Mouse (Mus musculus): ENCODE results near the gene Trim67.

The Trim67 gene

GRCm38 (mm10) chr8:124815870-124816269 is 23.0 kb downstream of the Trim67 start:
- no peak for TF ChIP-seq GATA4 (IDR thresholded peaks at IDR 0.05; ENCODE audit: insufficient replicate concordance, low read length)

DNA sequence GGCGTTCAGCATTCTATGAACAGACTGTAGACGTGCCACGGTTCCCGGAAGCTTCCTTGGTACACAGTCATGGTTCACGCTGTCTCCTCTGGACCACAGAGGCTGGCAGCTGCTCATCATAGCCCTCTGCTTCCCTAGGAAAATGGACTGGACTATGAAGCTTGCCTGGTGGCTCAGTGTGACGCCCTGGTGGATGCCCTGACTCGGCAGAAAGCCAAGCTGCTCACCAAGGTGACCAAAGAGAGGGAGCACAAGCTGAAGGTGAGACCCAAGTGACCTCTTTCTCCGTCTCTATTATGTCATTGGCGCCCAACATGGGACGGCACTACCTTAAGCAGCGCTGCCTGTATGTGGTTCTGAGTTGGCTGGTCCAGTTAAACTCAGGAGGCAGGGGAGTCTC is 24.0 kb downstream of the Trim67 start:
- TF ChIP-seq GATA4 (IDR thresholded peaks at IDR 0.05; ENCODE audit: insufficient replicate concordance, low read length), result no peak

GRCm38 (mm10) chr8:124817361-124817760 is 24.5 kb downstream of the Trim67 start:
- no peak for TF ChIP-seq GATA4 (IDR thresholded peaks at IDR 0.05; ENCODE audit: insufficient replicate concordance, low read length)

- no peak for TF ChIP-seq GATA4 (IDR thresholded peaks at IDR 0.05; ENCODE audit: insufficient replicate concordance, low read length)
These were observed 26.8 kb downstream of the Trim67 start for GRCm38 (mm10) chr8:124819612-124820115.

DNA sequence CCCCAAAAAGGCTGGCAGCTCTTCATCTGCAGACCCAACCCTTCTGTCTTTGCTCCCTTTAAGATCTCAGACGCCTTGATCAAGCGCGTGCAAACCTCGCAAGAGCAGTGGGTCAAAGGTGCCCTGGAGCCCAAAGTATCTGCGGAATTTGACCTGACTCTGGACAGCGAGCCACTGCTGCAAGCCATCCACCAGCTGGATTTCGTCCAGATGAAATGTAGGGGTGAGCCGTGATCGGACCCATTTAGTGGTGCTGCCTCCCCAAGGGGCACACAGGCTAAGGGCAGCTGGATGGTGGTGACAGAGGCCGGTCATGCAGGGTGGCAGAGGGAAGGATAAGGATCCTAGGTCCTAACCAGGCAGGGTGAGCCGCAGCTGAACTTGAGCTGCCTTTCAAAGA is 27.2 kb downstream of the Trim67 start:
- no peak for TF ChIP-seq GATA4 (IDR thresholded peaks at IDR 0.05; ENCODE audit: insufficient replicate concordance, low read length)

DNA sequence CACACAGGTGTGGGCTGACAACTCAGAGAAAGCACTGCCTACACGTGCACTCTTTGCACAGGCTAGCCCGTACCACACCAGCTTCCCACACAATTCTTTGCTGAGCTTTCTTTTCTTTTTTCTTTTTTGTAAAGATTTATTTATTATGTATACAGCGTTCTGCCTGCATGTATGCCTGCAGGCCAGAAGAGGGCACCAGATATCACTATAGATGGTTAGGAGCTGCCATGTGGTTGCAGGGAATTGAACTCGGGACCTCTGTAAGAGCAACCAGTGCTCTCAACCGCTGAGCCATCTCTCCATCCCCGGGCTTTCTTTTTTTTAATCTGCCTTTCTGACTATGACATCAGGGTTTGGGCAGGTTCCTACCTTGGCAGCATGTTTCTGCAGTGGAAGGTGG is 30.6 kb downstream of the Trim67 start:
- TF ChIP-seq GATA4 (IDR thresholded peaks at IDR 0.05; ENCODE audit: insufficient replicate concordance, low read length), result no peak

GRCm38 (mm10) chr8:124826658-124827057 is 33.8 kb downstream of the Trim67 start:
- no peak for TF ChIP-seq GATA4 (IDR thresholded peaks at IDR 0.05; ENCODE audit: insufficient replicate concordance, low read length)

DNA sequence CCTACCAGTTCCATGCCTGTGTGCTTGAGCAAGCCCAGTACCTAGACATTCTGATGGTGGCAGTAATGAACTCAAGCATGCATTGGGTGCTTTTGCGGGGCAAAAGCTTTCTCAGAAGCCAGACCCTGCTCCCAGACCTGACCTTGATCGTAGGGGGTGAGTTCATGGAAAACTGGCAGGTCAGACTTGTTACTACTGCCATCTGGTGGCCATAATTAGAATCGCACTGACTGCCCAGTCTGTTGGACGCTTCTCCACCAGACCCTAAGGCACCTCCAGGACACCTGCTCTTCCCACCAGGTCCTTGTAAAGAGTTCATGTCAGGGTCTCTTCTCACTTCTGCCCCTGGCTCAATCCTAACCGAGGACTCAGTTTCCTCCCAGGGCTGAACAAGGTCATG is 34.5 kb downstream of the Trim67 start:
- no peak for TF ChIP-seq GATA4 (IDR thresholded peaks at IDR 0.05; ENCODE audit: insufficient replicate concordance, low read length)

- no peak for TF ChIP-seq GATA4 (IDR thresholded peaks at IDR 0.05; ENCODE audit: insufficient replicate concordance, low read length)
These were observed 35.8 kb downstream of the Trim67 start for GRCm38 (mm10) chr8:124828561-124829240.

GRCm38 (mm10) chr8:124830050-124830449 is 37.2 kb downstream of the Trim67 start:
- no peak for TF ChIP-seq GATA4 (IDR thresholded peaks at IDR 0.05; ENCODE audit: insufficient replicate concordance, low read length)

GRCm38 (mm10) chr8:124831531-124831930 is 38.6 kb downstream of the Trim67 start:
- no peak for TF ChIP-seq GATA4 (IDR thresholded peaks at IDR 0.05; ENCODE audit: insufficient replicate concordance, low read length)

DNA sequence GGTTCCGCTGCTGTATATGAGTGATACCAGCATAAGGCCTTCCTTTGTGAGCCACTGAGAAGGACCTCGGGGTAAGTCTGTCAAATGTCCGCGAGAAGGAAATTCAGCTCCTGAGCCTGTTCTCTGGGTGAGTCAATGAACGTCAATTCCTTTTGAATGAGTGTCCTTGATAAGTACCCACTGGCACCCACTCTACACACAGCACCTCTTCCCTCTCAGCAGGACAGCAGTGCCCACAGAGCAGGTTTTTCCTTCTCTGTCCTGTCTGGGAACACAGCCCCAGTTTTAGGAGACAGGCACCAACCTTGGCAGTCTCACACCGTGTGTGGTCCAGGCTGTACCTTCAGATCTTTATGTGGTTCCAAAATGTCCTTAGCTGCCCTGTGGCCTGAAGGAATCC is 39.0 kb downstream of the Trim67 start:
- TF ChIP-seq GATA4 (IDR thresholded peaks at IDR 0.05; ENCODE audit: insufficient replicate concordance, low read length), result no peak

- TF ChIP-seq GATA4 (IDR thresholded peaks at IDR 0.05; ENCODE audit: insufficient replicate concordance, low read length), result no peak
These were observed 40.7 kb downstream of the Trim67 start for GRCm38 (mm10) chr8:124833430-124834205.

DNA sequence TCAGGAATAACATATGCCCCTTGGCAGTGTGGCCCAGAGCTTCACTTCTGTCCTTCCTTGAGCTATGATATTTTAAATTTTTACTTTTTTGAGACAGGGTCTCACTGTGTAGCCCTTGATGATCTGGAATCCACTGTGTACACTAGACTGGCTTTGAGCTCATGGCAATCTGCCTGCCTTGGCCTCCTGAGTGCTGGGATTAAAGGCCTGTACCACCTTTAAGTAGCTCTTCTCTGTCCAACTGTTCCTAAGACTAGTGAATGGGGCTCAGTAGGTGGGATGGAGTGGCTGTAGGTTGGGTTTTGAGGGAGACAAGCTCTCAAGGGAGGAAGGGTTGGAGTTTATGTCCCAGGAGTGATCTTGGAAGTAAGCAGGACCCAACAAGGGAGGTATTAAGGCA is 43.0 kb downstream of the Trim67 start:
- TF ChIP-seq GATA4 (IDR thresholded peaks at IDR 0.05; ENCODE audit: insufficient replicate concordance, low read length), result no peak

- no peak for TF ChIP-seq GATA4 (IDR thresholded peaks at IDR 0.05; ENCODE audit: insufficient replicate concordance, low read length)
These were observed 43.4 kb downstream of the Trim67 start for GRCm38 (mm10) chr8:124836273-124836672.

DNA sequence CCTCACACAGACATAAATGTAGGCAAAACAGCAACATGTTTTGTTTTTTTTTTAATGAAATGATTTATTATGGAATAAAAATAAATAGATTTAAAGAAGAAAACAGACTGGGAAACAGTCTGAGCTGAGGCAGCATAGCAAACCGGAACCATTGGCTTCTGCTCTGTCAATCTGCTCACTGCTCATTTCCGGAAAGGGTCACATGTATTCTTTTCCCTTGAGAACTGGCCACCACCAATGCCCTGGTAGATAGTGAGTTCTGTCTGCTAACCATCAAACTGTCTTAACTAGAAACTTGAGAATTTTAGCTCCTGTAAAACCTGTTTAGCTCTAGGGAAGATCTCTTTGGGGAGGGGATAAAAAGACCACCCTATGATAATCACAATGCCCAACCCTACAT is 44.0 kb downstream of the Trim67 start:
- no peak for TF ChIP-seq GATA4 (IDR thresholded peaks at IDR 0.05; ENCODE audit: insufficient replicate concordance, low read length)
